Mouse (Mus musculus) adrenal gland, postnatal 25 days (tissue): ENCODE results near the gene Ppfia4. TPM values are rescaled to one million over a fixed set of nuclear protein-coding genes. Genes with fewer than 3 reads are reported as not detected.

Source experiments
- DNase-seq: peaks from one replicate; pipeline ENCODE4 v3.0.0; 2021; ENCODE audit warnings: mixed read lengths
- long read RNA-seq: library from polyadenylated mRNA; stranded (forward); transcript quantifications from one replicate; pipeline ENCODE4 v2.0.0, GENCODE M21; 2021
- total RNA-seq: library from RNA; stranded (reverse); gene quantifications from 2 replicates; pipeline ENCODE4 v1.2.3, GENCODE M21; 2021

Gene Ppfia4
- 0.67 and 2.0 TPM in 2 replicates for total RNA-seq
- long read RNA-seq: 0 reads

DNA sequence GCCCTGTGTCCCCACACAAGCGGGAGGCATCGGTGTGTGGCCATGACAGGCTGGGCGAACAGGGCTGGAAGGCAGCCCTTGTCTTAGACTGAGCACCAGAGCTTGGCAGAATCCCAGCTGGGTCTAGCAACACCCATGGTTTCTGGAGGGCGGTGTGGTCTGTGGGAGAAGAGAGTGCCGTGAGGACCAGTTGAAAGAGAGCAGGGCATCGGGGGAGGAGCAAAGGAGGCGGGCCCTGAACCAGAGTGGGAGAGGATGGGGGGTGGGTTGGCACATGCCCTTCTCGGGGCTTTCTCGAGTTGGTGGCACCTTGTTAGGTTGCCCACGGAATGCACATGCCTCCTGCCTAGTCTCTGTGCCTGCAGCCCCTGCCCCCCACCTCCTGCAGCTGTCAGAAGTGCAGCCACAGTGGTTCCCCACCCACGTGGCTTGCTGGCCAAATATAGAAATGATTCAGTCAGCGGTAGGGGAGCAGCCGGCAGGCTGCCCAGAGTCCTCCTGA lies at the start of gene Ppfia4:
TSS of gene Ppfia4 (minus strand) at position 159 of the 502 bp plus-strand sequence.
- peak; percentile 39 for DNase-seq

DNA sequence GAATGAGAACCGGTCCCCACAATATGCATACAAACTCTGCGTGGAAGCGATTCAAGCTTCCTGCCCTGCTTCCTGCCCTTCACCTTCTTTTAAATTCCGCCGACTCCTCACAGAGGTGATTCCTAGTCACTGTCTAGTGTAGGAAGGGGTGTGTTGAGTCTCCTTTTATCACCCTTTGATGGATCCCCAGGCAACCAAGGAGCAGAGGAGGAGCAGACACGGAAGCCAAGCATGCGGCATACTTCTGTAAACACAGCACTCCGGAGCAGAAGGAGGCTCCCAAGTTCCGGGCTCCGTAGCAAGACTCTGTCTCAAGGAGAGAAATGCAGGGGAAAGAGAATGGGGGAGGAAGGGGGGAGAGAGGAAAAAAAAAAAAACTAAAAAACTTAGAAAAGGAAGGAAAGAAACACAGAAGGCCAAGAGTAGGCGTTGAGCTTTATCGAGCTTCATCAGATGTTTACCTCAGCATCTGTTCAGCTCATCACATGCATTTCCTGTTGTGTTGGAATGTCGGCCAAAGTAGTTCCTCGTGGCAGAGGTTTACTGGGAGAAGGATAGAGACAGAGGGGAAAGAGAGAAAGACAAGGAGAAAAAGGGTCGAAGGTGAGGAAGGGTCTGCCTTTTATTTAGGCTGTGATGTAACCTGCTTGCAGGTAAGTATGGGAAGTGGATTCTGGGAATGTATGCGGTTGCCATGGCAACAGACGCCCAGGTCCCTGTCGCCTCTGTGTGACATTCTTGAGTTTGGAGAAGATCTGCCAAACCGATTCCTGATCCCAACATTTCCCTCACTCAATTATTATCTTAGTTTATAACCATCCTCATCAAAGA lies 49.3 kb upstream of the Ppfia4 start:
- no peak for DNase-seq

DNA sequence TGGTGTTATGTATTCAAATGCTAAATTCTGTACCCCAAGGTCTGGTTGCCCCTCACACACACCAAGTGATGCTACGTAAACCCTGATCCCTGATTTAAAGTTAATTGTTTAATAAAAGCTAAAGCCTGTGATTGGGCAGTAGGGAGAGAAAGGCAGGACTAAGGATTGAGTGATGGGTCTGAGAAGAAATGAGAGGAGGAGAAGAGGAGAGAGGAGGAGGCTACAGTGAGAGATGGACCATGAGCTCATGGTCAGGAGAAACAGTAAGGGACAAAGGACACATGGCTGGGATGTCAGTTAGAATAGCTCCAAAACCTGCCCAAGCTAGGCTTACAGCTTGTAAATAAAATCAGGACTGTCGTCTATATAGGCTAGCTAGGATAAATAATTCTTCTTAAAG lies 48.3 kb upstream of the Ppfia4 start:
- DNase-seq: no peak

DNA sequence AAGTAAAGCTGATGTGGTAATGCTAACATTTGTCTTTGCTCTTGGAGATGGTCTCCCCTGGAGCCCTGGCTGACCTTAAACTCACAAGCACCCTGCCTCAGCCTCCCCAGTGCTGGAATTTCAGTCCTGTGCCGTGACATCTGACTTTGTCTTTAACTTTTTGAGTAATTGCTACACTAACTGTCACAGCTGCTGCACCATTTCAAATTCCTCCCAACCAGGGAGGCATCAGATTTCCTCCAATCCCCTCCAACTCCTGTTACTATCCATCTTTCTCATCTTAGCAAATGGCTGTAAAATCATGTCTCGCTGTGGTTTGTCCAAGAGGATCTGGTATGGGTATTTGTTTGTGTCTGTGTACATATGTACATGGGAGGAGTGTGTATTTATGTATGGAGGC lies 41.4 kb upstream of the Ppfia4 start:
- no peak for DNase-seq

DNA sequence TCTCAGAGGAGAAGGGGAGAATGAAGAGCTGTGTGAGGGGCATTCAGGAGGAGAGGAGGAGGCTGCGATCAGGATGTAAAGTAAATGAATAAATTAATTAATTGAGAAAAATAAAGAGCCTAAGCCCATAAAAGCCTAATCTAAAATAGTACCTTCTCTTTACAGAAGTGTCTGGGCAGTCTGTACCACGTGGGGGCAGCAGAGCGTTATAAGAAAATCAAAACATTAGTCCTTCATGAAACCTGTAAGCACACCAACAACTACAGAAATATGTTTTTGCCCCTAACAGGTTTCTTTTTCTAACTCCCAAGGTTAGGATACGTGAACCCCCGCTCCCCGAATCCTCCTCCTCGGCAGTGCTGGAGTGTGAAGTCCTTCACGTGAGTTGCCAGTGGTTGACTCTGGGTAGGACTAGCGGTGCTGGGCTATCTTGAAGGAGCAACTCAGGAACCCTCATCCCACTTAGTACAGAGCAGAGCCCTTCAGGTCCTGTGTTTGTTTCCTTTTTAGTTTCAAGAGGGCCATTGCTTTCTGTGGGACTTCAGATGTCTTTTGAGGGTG lies 36.1 kb upstream of the Ppfia4 start:
- peak; percentile 63 for DNase-seq

DNA sequence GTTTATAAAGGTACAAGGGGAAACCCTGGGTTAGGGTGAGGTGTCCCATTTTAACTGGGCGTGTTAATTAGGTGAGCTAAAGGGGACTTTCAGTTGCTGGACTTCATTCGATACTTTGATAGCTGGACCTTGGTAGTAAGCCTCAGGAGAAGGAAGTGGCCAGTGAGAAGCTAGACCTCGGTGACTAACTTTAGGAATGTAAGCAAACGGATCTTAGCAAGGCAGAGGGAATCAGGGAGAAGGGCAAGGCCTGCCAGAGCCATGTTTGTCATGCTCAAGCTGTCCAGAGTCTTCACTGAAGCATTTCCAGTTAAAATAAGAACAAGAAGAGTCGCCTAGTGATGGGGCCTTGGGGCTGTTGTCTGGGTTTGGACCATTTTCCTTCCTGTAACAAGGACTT lies 32.8 kb upstream of the Ppfia4 start:
- DNase-seq: no peak

DNA sequence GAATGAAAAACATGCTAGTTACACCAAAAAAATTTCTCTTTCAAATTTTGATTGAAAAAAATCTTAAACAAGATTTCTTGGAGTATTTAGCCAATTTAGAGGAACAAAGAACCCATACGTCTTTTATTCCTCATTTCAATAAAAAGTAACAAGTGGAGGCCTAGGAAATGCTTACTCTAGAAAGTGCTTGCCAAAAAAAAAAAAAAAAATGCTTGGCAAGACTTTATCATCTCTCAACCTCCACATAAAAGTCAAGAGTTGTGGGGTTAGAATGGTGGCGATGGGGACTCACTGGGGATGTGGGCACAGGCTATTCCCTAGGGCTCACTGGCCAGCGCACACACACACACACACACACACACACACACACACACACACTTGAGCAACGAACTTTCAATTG lies 30.5 kb upstream of the Ppfia4 start:
- no peak for DNase-seq

DNA sequence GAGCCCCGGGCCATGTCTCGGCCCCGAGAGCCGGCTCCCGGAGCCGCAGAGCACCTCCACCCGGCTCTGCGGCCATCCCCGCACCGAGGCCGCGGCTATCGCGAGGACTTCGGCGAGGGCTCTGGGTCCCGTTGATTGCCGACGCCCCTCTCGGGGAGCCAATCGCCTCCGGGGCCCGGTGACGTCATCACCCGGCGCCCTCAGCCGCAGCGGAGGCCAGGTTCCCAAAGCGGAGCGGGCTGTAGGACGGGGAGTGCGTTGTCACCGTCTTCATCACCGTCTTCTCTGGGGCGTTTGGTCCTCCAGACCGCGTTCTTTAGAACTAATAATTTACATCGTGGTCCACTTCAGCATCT lies 29.1 kb upstream of the Ppfia4 start, which contains the start of gene Tmem183a:
TSS of gene Tmem183a (minus strand) at position 123 of the 356 bp plus-strand sequence.
- peak; percentile 98 for DNase-seq

DNA sequence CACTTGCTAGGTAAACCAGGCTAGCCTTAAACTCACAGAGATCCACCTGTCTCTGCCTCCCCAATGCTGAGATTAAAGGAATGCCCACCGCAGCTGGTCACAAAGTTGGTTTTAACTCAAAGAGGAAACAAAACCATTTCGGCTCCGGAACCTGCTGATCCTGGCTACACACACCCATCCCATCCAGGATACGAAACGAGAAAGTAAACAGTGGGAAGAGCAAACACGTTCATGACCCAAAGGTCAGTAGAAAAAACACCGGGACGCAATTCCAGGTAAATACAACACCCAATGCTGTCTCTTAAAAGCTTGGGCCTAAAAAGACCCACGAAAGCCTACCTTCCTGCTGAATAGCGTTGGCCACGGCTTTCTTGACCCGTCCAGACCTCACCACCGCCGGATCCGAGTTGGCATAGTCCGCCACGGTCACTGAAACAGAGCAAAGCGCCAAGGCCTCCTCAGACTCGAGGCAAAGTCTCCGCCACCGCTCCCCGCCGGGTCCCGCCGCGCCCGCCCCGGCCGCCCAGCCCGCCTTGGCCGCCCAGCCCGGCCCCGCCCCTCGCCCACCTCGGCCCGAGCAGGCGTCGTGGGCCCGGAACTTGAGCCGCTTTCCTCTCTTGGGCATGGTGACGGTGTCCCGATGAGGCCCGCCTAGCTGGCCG lies 28.6 kb upstream of the Ppfia4 start:
- DNase-seq: no peak

DNA sequence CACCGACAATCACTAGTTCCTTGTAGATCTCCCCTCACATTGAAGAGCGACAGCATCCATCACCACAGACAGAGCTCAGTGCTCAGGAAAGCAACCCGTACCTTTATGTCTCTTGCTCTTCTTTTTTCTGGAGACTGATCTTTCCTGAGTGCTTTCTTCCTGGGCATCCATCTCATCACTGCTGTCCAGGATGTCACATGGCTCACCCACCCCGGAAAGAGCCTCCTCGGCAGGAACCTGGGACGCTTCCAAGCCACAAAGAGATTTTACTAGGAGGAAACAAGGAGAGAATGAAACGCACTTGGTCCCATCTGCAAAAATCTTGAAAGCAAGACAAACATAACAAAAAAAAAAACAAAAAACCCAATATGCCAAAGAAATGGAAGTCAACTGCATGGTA lies 27.9 kb upstream of the Ppfia4 start:
- DNase-seq: no peak

DNA sequence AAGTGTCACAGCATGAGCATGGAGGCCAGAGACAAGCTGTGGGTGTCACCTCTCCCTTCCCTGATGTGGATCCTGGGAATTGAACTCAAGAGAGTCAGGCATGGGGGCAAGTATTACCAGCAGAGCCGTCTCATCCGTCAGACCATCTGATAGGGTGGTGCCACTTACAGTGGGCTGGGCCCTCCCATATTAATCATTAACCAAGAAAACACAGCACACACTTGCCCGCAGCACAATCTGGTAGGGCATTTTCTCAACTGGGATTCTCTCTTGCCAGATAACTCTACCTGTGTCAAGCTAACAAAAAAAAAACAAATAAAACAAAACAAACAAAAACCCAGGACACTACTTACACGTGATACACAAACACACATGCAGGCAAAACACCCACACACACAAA lies 24.7 kb upstream of the Ppfia4 start:
- DNase-seq: no peak

DNA sequence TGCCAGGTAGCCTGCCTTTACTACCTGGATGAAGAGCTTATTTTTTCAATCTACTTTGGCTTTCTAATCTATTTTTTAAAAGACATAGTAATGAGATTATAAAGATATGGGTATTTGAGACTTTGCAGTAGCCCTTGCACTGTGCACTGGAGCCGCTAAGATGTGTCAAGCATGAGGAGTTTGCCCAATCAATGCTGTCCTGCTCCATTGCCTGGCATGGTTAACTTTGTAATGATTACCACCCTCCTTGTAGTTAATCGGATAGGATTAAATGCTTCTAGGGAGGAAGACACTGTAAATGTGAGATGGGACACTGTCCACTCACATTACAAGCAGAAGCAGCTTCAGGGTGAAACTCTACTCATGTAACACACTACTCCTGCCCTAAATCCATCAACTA lies 20.6 kb upstream of the Ppfia4 start:
- DNase-seq: no peak

DNA sequence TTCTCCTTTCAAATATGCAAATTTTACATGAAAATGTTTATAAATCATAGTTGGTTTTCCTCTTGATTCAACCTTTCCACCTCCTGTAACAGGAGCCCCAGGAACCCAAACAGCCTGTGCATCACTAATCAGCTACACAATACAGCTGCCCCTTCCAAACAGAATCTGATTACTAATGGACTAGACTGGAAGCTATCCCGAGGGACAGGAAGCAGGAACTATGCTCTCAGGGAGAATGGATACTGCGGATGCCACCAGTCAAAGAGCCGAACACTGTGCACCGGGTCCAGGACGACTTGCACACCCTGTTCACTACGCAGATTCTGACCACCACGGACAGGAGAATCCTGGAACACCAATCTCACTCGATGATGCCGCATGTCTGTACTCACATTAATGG lies 15.1 kb upstream of the Ppfia4 start:
- no peak for DNase-seq

DNA sequence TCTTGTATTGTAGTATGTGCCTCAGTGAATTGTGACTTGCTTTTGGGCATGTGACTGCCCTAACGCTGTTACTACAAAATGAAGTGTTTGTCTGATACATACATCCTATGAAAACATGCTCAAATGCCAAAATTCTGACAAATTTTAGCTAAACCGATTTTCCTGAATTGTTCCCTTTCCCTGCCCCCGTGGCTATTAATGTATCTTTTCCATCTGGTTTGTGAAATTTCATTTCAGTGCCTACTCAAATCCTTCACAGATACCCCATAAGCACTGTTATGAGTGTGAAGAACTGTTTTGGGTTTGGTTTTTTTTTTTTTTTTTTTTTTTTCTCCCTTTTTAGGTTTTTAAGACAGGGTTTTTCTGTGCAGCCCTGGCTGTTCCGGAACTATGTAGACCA lies 12.3 kb upstream of the Ppfia4 start:
- DNase-seq: no peak

DNA sequence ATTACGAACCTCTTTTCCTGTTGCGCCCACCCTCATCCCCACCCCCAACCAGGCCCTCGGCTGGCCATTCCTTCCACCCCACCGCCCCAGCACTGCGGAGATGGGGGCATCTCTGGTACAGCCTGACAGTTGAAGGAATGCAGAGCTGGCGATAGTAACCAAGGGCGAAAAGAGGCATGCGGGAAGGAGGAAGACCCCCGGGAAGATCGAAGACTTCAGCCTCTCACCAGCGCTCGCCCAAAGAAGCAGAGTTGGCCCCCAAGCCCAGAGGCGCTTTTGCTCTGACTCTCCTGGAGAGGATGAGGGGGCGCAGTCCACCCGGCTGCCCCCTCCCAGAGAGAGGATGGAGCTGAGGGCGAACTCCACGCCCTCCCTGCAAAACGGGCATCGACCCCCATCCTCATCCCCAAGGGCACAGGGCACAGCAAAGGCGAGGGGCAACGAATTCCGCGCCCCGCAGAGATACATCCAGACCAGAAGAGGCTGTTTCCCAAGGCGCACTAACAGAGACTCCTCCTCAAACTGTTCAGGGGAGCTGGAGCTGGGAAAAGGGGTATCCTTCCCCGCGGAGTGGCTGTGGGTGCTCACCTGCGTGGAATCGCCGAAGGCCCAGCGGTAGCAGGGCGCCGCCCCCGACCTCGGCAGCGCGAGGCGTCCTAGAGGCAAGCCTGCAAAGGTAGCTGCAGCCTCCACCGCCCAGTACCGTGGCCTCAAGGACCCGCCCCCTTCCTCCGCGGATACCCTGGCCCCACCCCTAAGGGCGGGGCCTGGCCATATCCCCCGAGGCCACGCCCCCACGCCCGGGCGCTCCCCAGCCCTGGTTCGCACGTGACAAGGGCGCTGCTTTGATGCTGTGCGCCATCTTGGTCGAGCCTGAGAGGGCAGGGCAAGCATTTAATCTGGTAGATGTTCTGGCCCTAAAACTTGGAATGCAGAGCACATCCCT lies 11.6 kb upstream of the Ppfia4 start:
- DNase-seq: peak; percentile 78

DNA sequence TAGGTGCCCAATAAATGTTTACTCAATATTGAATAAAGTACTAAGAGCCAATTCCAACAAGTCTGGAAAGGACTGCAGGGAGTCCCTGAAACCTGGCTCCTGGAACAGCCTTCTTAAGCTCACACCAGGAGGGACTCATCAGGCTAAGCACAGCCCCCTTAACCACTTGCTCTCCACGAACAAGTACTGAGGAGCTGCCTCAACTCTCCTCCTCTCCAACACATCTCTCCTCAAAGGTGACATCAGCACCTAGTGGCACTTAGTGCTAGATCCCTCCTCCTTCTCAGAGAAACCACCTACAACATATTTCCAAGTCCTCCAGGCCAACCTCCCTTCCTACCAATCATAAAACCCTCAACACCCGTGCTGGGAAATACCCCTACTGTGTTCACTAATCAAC lies 10.8 kb upstream of the Ppfia4 start:
- no peak for DNase-seq

DNA sequence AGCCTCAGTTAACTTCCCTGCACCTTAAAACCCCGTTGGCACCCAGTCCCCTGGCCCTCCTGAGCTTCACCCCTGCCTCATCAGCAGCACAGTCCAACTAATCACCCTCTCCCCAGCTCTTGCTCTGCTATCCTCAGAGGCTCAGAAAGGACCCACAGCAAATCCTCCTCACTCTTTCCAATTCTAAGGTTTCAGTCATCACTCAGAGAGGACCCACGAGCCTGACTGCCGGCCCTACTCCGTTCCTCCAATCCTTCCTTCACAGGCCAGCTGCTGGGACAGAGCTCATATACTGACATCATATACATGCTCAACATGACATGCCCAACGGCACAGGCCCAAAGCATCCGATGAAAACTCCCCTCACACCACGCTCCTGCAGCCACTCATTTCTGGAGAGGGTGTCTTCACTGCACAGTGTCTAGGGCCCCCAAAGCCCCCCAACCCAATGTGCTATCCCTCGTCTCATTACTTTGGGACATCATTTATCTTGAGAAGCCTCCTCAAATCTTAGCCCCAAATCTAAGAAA lies 10.1 kb upstream of the Ppfia4 start:
- DNase-seq: no peak

DNA sequence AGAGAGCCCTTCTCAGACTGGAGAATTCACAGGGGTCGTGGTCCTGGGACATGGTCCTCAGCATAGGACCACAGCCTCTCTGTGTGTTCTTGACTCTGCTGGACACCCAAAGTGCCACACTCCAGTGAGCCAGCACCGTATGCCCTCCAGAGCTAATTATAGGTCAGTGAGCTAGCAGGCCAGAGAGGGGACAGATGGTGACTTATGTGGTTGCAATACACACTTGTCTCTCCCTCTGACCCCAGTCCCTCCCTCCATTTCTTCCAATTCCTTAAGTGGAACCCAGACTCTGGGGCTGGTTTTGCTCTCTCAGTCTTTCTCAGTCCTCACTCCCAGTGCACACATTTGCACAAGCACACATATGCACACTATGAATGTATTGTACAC lies 9.5 kb upstream of the Ppfia4 start:
- no peak for DNase-seq

DNA sequence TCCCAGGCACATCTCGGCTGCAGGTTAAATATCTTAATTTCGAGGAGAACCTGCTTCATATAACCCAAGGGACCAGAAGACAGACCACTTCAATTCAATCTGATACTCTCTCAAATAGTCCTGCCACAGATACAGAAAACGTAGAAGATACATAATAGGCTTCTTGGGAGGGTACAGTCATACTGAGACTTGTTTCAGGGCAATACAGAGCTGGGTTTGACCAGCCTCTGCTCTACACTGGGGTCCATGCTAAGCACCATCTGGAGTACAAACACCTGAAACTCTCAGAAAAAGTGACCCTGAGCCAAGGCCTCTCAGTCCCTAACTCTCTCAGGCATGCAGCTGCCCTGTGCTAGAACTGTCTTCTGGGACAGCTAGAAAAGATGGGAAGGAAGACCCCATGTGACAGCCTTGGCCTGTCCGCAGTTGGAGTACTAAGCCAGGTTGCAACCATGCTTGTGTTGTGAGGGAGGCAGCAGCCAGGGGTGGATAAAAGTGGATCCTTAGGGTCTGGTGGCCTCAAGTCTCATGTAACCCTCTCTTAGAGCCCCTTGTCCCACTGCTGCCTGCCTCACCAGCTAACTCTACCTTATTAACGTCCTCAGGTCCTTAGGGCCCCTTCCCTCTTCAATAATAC lies 9.0 kb upstream of the Ppfia4 start:
- no peak for DNase-seq

DNA sequence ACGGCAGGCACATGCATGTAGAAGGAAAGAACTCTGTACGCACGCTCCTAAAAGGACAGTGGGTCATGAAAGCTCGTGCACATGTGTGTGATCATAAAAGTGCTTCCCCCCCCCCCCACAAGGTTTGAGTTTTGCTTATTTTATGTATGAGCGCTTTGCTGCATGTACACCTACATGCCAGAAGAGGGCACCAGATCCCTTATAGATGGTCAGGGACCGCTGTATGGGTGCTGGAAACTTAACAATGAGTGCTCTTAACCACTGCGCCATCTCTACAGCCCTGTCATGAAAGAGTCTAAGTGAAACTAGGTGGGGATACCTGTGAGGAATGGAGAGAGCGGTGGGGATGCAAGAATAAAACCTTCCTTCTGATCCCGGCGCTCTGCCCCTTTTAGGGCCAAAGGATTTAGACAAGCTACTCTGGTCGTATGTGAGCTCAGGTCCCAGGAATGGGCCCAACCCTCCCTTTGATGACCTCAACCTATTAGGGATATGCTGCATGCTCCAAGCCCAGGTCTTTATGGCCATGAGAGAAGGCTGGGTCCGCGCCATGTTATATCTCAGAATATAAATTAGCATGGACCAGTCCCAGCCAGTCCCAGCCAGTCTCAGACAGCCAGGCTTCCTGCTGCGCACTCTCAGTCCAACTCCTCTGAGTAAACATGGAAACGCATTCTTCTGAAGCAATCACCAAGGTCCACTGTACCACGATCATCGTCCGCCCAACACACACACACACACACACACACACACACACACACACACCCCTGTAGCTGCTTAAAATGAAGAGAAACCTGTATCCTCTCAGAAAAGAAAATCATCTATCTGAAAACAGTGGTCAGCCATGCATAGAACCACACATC lies 7.3 kb upstream of the Ppfia4 start:
- no peak for DNase-seq
